Mouse (Mus musculus) heart, embryonic 15.5 days (tissue): ENCODE measurements around the gene Hdac1. TPM values are rescaled to one million over a fixed set of nuclear protein-coding genes. Genes with fewer than 3 reads are reported as not detected.
A peak's percentile ranks its signal among the peaks of the same experiment; 100 is the strongest.

Experiments used
- ATAC-seq: fragments of 200-750 bp; cut with Nextera tagmentation; replicated peaks from 2 replicates; pipeline ENCODE4 v1.8.0; 2017; ENCODE audit warnings: low read depth, moderate TSS enrichment; ENCODE audit not compliant: insufficient number of reproducible peaks, insufficient read depth, low FRiP score
- H3K27ac ChIP-seq: fragments of 300-500 bp; sonication (generic); 2 replicates; pipeline ENCODE4 v1.5.1; 2015; ENCODE audit warnings: mild to moderate bottlenecking, inconsistent platforms
- H3K27me3 ChIP-seq: fragments of 300-500 bp; sonication (generic); 2 replicates; pipeline ENCODE4 v1.6.1; 2015; ENCODE audit warnings: inconsistent platforms
- H3K36me3 ChIP-seq: fragments of 300-500 bp; sonication (generic); 2 replicates; pipeline ENCODE4 v1.6.1; 2015; ENCODE audit warnings: mild to moderate bottlenecking, inconsistent platforms
- H3K4me1 ChIP-seq: fragments of 300-500 bp; sonication (generic); replicated peaks from 2 replicates; pipeline ENCODE4 v1.6.1; 2015; ENCODE audit warnings: inconsistent platforms
- H3K4me2 ChIP-seq: fragments of 300-500 bp; sonication (generic); 2 replicates; pipeline ENCODE4 v1.6.1; 2015; ENCODE audit warnings: inconsistent platforms, mild to moderate bottlenecking, moderate library complexity
- H3K4me3 ChIP-seq: fragments of 300-500 bp; sonication (generic); 2 replicates; pipeline ENCODE4 v1.5.1; 2015; ENCODE audit warnings: mild to moderate bottlenecking, inconsistent platforms
- H3K9ac ChIP-seq: fragments of 300-500 bp; sonication (generic); 2 replicates; pipeline ENCODE4 v1.6.1; 2015; ENCODE audit warnings: mild to moderate bottlenecking, inconsistent platforms
- H3K9me3 ChIP-seq: fragments of 300-500 bp; sonication (generic); replicated peaks from 2 replicates; pipeline ENCODE4 v1.6.1; 2016; ENCODE audit warnings: inconsistent platforms
- WGBS: fragments of 180-500 bp; shearing (Covaris S2); methylation state at CpG from one replicate; pipeline ENCODE4 v1.1.7; 2015; ENCODE audit warnings: mixed read lengths; 5-methylcytosine and 5-hydroxymethylcytosine counted together
- polyA plus RNA-seq: library from polyadenylated mRNA; unstranded; fragments of >200 nt; fragmentation: Nextera tagmentation; extraction: Ambion mirVana; gene quantifications from 2 replicates; pipeline ENCODE4 v1.2.1, GENCODE M21; 2015

The Hdac1 gene
- polyA plus RNA-seq, 1 experiment from 2014 or later, result 99.9 TPM

GRCm38 (mm10) chr4:129509650-129510049 is 32.9 kb downstream of the Hdac1 start:
- H3K9ac ChIP-seq, result no peak overlapping the region
- no peak overlapping the region for H3K4me3 ChIP-seq
- no peak overlapping the region for H3K27ac ChIP-seq
- H3K4me1 ChIP-seq, result peaks cover 27% of the 10 kb centered on the region
- H3K36me3 ChIP-seq, result no peaks in the 10 kb centered on the region
- H3K4me2 ChIP-seq, result no peak overlapping the region
- no peak for ATAC-seq
- no peaks in the 10 kb centered on the region for H3K9me3 ChIP-seq
- WGBS, result 67% methylated on average over 3 of the region's 3 CpGs
- no peaks in the 10 kb centered on the region for H3K27me3 ChIP-seq

GRCm38 (mm10) chr4:129508834-129509600 is 33.5 kb downstream of the Hdac1 start:
- Histone ChIP-seq H3K27me3 (no peaks in the 10 kb centered on the region), H3K9ac (no peak overlapping the region), H3K27ac (no peak overlapping the region), H3K36me3 (no peaks in the 10 kb centered on the region), H3K9me3 (no peaks in the 10 kb centered on the region), H3K4me1 (peaks cover 29% of the 10 kb centered on the region), H3K4me2 (no peak overlapping the region), H3K4me3 (no peak overlapping the region)
- no peak for ATAC-seq
- 63% methylated on average over 15 of the region's 15 CpGs for WGBS

GRCm38 (mm10) chr4:129508237-129508515 is 34.3 kb downstream of the Hdac1 start:
- H3K27me3 ChIP-seq, result no peaks in the 10 kb centered on the region
- peak overlapping the region; percentile 68 for H3K27ac ChIP-seq
- no peak overlapping the region for H3K9ac ChIP-seq
- H3K36me3 ChIP-seq, result no peaks in the 10 kb centered on the region
- H3K9me3 ChIP-seq, result no peaks in the 10 kb centered on the region
- ATAC-seq, result peak; percentile 50
- H3K4me1 ChIP-seq, result peaks cover 36% of the 10 kb centered on the region
- no peak overlapping the region for H3K4me3 ChIP-seq
- peak overlapping the region; percentile 28; the same call in 1 of the 2 replicates for H3K4me2 ChIP-seq
- 33% methylated on average over 3 of the region's 3 CpGs for WGBS

GRCm38 (mm10) chr4:129507434-129508236 is 34.9 kb downstream of the Hdac1 start:
- Histone ChIP-seq H3K27me3 (no peaks in the 10 kb centered on the region), H3K4me3 (no peak overlapping the region), H3K9ac (no peak overlapping the region; the same call in 1 of the 2 replicates), H3K27ac (peak overlapping the region; percentile 68), H3K4me1 (peaks cover 38% of the 10 kb centered on the region), H3K4me2 (peak overlapping the region; percentile 28; the same call in 1 of the 2 replicates), H3K36me3 (no peaks in the 10 kb centered on the region), H3K9me3 (no peaks in the 10 kb centered on the region)
- ATAC-seq, result no peak; the same call in 1 of the 2 replicates
- WGBS, result 53% methylated on average over 9 of the region's 10 CpGs

- Histone ChIP-seq H3K4me1 (peaks cover 53% of the 10 kb centered on the region), H3K4me2 (no peak overlapping the region), H3K9ac (no peak overlapping the region), H3K27ac (no peak overlapping the region), H3K4me3 (no peak overlapping the region), H3K36me3 (no peaks in the 10 kb centered on the region), H3K27me3 (no peaks in the 10 kb centered on the region), H3K9me3 (no peaks in the 10 kb centered on the region)
- no peak for ATAC-seq
- 91% methylated on average over 3 of the region's 3 CpGs for WGBS
Observed at GRCm38 (mm10) chr4:129505511-129505910, 37.0 kb downstream of the Hdac1 start.

- Histone ChIP-seq H3K9me3 (no peaks in the 10 kb centered on the region), H3K27me3 (no peaks in the 10 kb centered on the region), H3K4me1 (peaks cover 57% of the 10 kb centered on the region), H3K4me2 (no peak overlapping the region), H3K4me3 (no peak overlapping the region), H3K27ac (peak overlapping the region; percentile 18), H3K9ac (no peak overlapping the region), H3K36me3 (no peaks in the 10 kb centered on the region)
- 48% methylated on average over 11 of the region's 11 CpGs for WGBS
- no peak for ATAC-seq
Observed at GRCm38 (mm10) chr4:129502901-129503444, 39.5 kb downstream of the Hdac1 start.

GRCm38 (mm10) chr4:129502327-129502888 is 40.1 kb downstream of the Hdac1 start:
- Histone ChIP-seq H3K36me3 (no peaks in the 10 kb centered on the region), H3K27ac (peak overlapping the region; percentile 18), H3K27me3 (no peaks in the 10 kb centered on the region), H3K9me3 (no peaks in the 10 kb centered on the region), H3K4me3 (no peak overlapping the region), H3K4me2 (no peak overlapping the region), H3K9ac (no peak overlapping the region), H3K4me1 (peaks cover 53% of the 10 kb centered on the region)
- no peak for ATAC-seq
- WGBS, result 46% methylated on average over 9 of the region's 9 CpGs

- Histone ChIP-seq H3K27ac (peak overlapping the region; percentile 94), H3K4me3 (peak overlapping the region; percentile 64), H3K9ac (peak overlapping the region; percentile 71), H3K36me3 (no peaks in the 10 kb centered on the region), H3K9me3 (no peaks in the 10 kb centered on the region), H3K4me2 (peak overlapping the region; percentile 82), H3K4me1 (peaks cover 64% of the 10 kb centered on the region), H3K27me3 (no peaks in the 10 kb centered on the region)
- WGBS, result 2% methylated on average over 46 of the region's 49 CpGs
- ATAC-seq, result peak; percentile 89
Observed at GRCm38 (mm10) chr4:129500607-129501566, 41.6 kb downstream of the Hdac1 start.

GRCm38 (mm10) chr4:129500017-129500416 is 42.5 kb downstream of the Hdac1 start:
- WGBS, result 81% methylated on average over 8 of the region's 8 CpGs
- Histone ChIP-seq H3K4me2 (peak overlapping the region; percentile 82), H3K27me3 (no peaks in the 10 kb centered on the region), H3K4me1 (peaks cover 71% of the 10 kb centered on the region), H3K9me3 (no peaks in the 10 kb centered on the region), H3K36me3 (no peaks in the 10 kb centered on the region), H3K9ac (0 out of 2 replicates have a peak overlapping the region, but pooled peaks have one; percentile 71), H3K27ac (peak overlapping the region; percentile 94), H3K4me3 (peak overlapping the region; percentile 64)
- ATAC-seq, result no peak

GRCm38 (mm10) chr4:129498941-129499340 is 43.6 kb downstream of the Hdac1 start:
- 30% methylated on average over 3 of the region's 3 CpGs for WGBS

More at GRCm38 (mm10) chr4:129498941-129499340, 43.6 kb downstream of the Hdac1 start:
- no peak for ATAC-seq
- no peak overlapping the region for H3K4me2 ChIP-seq
- no peak overlapping the region for H3K9ac ChIP-seq
- no peaks in the 10 kb centered on the region for H3K27me3 ChIP-seq
- H3K36me3 ChIP-seq, result no peaks in the 10 kb centered on the region
- H3K4me1 ChIP-seq, result peaks cover 66% of the 10 kb centered on the region
- peak overlapping the region; percentile 94 for H3K27ac ChIP-seq
- no peaks in the 10 kb centered on the region for H3K9me3 ChIP-seq
- no peak overlapping the region for H3K4me3 ChIP-seq
